Mouse (Mus musculus): ENCODE measurements at regions not wholly inside any gene's neighbourhood (a gene's known extent, or its start where the extent isn't known, plus 50 kb on each side); places are given as distances from the start of the nearest gene placed in this dataset.
"Not testable (repeated sequence)": the region's sequence is repeated elsewhere in the genome, so short reads cannot be mapped to it uniquely, and the experiment has no call there.

DNA sequence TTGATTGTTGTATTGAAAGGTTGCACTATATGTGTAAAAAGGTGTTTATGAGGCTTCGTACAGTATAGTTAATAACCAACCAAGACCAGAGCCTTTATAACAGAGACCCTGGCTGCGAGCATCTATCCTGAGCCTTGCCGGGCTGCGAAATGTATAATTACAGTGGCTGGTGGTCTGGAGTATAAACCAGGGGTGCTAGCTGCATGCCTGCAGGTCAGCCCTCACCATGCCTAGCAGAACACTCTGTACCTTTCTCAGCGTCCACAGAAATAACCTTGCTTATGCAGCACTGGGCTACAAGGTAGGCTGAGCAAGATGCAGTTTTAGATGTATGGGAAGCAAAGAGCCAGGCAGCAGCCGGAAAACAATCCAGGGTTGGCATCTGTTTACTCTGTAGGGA, 457.8 kb upstream of the Sall1 start:
- TF ChIP-seq POU5F1 (IDR thresholded peaks at IDR 0.05; ENCODE audit: borderline replicate concordance, low read length) (no peak), CTCF (conservative IDR thresholded peaks at IDR 0.05; ENCODE audit: low read length) (no peak), NANOG (IDR thresholded peaks at IDR 0.05; ENCODE audit: borderline replicate concordance, low read length) (no peak)
- Histone ChIP-seq H3K4me1 (replicated peaks; ENCODE audit: low read depth, low read length) (no peaks in the 10 kb centered on the region), H3K27me3 (ENCODE audit: insufficient read depth, low read length) (no peaks in the 10 kb centered on the region), H3K4me3 (replicated peaks; ENCODE audit: low read length) (no peak overlapping the region), H3K9me3 (ENCODE audit: low read length) (no peaks in the 10 kb centered on the region), H3K36me3 (ENCODE audit: insufficient read depth, low read length) (no peaks in the 10 kb centered on the region)

DNA sequence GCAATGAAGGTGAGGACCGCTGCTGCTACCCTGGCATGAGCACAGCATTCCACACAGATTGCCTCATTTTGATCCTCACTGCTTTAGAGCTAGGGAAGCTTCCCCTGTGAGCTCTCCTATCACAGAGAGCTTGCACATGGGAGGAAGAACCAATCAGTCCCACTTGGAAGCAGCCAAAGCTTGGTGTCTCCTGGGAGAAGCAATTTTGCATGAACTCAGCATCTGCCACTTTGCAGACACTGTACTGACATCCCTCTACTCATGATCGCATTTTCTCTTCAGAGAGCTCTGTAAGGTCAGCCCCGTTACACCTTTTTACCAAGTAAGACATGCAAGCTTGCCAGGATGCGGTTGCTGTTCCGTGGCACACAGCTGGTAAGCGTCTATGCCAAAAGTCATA, 455.9 kb upstream of the Sall1 start:
- TF ChIP-seq NANOG (IDR thresholded peaks at IDR 0.05; ENCODE audit: borderline replicate concordance, low read length) (no peak), POU5F1 (IDR thresholded peaks at IDR 0.05; ENCODE audit: borderline replicate concordance, low read length) (no peak), CTCF (conservative IDR thresholded peaks at IDR 0.05; ENCODE audit: low read length) (no peak)
- no peaks in the 10 kb centered on the region for H3K36me3 ChIP-seq (ENCODE audit: insufficient read depth, low read length)

DNA sequence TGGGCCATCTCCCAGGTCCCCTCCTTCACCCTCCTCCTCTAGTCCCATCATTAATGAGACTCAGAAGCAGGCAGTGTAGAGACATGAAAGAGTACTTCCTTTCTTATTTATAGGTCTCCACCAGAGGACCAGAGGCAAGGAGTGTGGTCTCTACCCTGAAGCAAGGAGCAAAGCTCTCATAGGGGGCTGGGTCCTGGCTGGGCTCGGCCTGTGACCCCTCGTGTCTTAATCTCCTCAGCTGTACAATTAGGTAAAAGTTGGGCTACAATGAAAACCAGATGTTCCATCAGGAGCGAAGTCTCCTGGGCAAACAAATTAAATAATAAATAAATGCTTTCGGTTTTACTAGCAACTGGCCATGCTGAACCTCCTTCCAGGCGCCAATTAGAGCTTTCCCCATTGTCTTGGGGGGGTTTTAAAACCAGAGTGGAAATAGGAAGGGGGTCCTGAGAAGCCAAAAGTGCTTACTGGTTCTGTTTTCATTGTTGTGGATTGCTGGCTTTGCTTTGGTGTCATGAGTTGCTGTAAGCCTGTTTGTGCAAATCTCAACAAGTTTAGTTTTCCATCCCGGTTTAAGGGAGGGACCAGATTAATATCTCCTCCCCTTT, 454.2 kb upstream of the Sall1 start:
- H3K27me3 ChIP-seq (ENCODE audit: insufficient read depth, low read length), result no peaks in the 10 kb centered on the region
- no peaks in the 10 kb centered on the region for H3K9me3 ChIP-seq (ENCODE audit: low read length)
- H3K4me3 ChIP-seq (replicated peaks; ENCODE audit: low read length), result no peak overlapping the region
- no peaks in the 10 kb centered on the region for H3K4me1 ChIP-seq (replicated peaks; ENCODE audit: low read depth, low read length)
- TF ChIP-seq NANOG (IDR thresholded peaks at IDR 0.05; ENCODE audit: borderline replicate concordance, low read length) (no peak), CTCF (conservative IDR thresholded peaks at IDR 0.05; ENCODE audit: low read length) (no peak), POU5F1 (IDR thresholded peaks at IDR 0.05; ENCODE audit: borderline replicate concordance, low read length) (no peak)
- H3K36me3 ChIP-seq (ENCODE audit: insufficient read depth, low read length), result no peaks in the 10 kb centered on the region

More for the DNA sequence above, 455.9 kb upstream of the Sall1 start:
- Histone ChIP-seq H3K27me3 (ENCODE audit: insufficient read depth, low read length) (no peaks in the 10 kb centered on the region), H3K9me3 (ENCODE audit: low read length) (no peaks in the 10 kb centered on the region), H3K4me3 (replicated peaks; ENCODE audit: low read length) (no peak overlapping the region), H3K4me1 (replicated peaks; ENCODE audit: low read depth, low read length) (no peaks in the 10 kb centered on the region)

DNA sequence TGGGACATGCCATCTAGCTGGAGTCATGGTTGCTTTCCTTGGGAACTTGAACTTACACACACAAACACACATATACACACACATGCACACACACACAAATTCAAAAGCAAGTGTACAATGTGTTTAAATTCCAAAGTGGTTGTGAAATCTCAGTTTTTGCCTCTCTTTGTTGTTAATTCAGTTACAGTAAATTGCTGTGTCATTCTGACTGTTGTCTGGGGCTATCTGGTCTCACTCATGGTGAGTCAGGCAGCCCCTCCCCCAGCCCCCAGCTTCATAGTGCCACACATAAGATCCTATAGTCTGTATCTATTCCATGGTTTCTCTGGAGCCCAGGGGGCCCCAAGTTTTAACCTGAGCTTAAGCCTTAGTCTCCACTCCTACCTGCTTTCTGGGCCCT, 448.4 kb upstream of the Sall1 start:
- H3K9me3 ChIP-seq (ENCODE audit: low read length), result no peaks in the 10 kb centered on the region
- H3K36me3 ChIP-seq (ENCODE audit: insufficient read depth, low read length), result no peaks in the 10 kb centered on the region
- H3K27me3 ChIP-seq (ENCODE audit: insufficient read depth, low read length), result no peaks in the 10 kb centered on the region
- TF ChIP-seq POU5F1 (IDR thresholded peaks at IDR 0.05; ENCODE audit: borderline replicate concordance, low read length), result no peak
- no peak for TF ChIP-seq CTCF (conservative IDR thresholded peaks at IDR 0.05; ENCODE audit: low read length)
- H3K4me3 ChIP-seq (replicated peaks; ENCODE audit: low read length), result no peak overlapping the region
- no peaks in the 10 kb centered on the region for H3K4me1 ChIP-seq (replicated peaks; ENCODE audit: low read depth, low read length)

DNA sequence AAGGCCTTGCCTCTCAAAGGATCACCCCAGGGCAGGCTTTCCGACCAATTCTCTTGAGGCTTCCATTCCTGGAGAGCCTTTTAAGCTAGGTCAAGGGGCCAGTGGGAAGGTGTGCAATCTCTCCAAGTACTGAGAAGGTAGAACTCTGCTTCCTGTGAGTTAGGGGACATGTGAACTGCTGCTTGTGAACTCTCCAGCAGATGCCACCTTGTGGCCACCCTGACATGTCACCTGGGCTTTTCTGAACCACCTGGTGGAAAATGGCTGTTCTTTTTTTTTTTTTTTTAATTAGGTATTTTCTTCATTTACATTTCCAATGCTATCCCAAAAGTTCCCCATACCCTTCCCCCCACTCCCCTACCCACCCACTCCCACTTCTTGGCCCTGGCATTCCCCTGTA, 438.5 kb upstream of the Sall1 start:
- not testable (repeated sequence) for H3K4me3 ChIP-seq (replicated peaks; ENCODE audit: low read length); H3K36me3 ChIP-seq (ENCODE audit: insufficient read depth, low read length); H3K27me3 ChIP-seq (ENCODE audit: insufficient read depth, low read length); H3K9me3 ChIP-seq (ENCODE audit: low read length); H3K4me1 ChIP-seq (replicated peaks; ENCODE audit: low read depth, low read length)
- 0 out of 2 replicates have a peak, but pooled peaks have one; percentile 8 for TF ChIP-seq CTCF (conservative IDR thresholded peaks at IDR 0.05; ENCODE audit: low read length)

DNA sequence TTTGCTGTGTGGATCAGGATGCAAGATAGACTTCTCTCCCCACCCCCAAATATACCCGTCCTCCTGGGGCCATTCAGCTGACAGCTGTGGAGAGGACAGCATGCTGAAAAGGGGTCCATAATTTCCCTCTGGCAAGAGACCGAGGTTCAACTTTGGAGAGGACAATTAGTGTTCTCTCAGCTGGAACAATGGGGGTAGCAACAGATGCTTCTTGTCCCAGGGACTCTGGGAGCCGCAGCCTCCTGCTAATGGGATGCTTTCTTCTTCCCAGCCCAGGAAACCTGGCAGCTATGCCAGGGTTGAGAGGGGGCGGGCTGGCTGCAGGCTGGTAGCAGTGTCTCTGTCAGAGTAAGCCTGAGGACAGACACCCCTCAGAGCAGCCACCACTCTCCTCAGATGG, 433.0 kb upstream of the Sall1 start:
- no peaks in the 10 kb centered on the region for H3K4me1 ChIP-seq (replicated peaks; ENCODE audit: low read depth, low read length)
- H3K36me3 ChIP-seq (ENCODE audit: insufficient read depth, low read length), result no peaks in the 10 kb centered on the region
- H3K9me3 ChIP-seq (ENCODE audit: low read length), result no peaks in the 10 kb centered on the region
- H3K27me3 ChIP-seq (ENCODE audit: insufficient read depth, low read length), result no peaks in the 10 kb centered on the region
- TF ChIP-seq POU5F1 (IDR thresholded peaks at IDR 0.05; ENCODE audit: borderline replicate concordance, low read length) (no peak), NANOG (IDR thresholded peaks at IDR 0.05; ENCODE audit: borderline replicate concordance, low read length) (no peak), CTCF (conservative IDR thresholded peaks at IDR 0.05; ENCODE audit: low read length) (no peak)
- no peak overlapping the region for H3K4me3 ChIP-seq (replicated peaks; ENCODE audit: low read length)

DNA sequence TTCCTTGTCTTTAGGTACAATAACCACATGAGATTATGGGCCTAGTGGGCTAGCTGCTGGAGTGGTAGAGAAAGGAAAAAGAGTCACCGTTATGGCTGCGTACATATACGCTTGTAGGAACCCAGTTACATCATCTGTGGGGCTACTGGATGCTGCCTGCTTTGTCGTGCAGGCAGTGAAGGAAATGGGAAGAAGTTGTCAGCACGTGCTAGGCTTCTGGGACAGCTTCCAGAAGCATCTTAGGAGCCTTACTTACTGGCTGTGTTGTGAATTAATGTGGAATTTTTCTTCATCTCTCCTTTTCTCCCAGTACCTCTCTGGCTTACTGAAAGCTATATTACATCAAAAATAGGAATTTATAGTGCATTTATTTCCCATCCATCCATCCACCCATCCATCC, 427.2 kb upstream of the Sall1 start:
- TF ChIP-seq POU5F1 (IDR thresholded peaks at IDR 0.05; ENCODE audit: borderline replicate concordance, low read length), result no peak
- no peak for TF ChIP-seq CTCF (conservative IDR thresholded peaks at IDR 0.05; ENCODE audit: low read length)
- no peak for TF ChIP-seq NANOG (IDR thresholded peaks at IDR 0.05; ENCODE audit: borderline replicate concordance, low read length)
- Histone ChIP-seq H3K4me1 (replicated peaks; ENCODE audit: low read depth, low read length) (no peaks in the 10 kb centered on the region), H3K27me3 (ENCODE audit: insufficient read depth, low read length) (no peaks in the 10 kb centered on the region; the same call in 1 of the 2 replicates), H3K9me3 (ENCODE audit: low read length) (peaks cover 4% of the 10 kb centered on the region), H3K36me3 (ENCODE audit: insufficient read depth, low read length) (no peaks in the 10 kb centered on the region), H3K4me3 (replicated peaks; ENCODE audit: low read length) (no peak overlapping the region)

DNA sequence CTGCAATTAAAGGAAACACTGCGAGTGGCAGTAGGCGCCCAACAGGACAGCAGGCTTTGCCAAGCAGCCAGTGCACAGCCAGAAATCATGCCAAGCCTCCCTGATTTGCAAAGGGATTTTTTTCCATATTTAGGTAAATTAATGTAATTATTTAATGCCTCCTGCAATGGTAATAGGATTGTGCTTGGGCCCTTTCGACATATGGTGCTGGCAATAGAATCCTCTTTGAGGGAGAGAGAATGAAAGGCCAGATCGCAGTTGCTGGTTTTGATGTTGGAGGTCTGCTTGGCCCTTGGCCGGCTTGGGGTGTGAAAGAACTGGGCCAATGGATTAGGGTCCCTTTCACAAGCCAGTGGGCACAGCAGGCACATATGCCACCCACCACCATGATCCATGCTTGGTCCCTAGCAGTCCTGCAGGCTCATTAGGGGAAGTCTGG, 424.8 kb upstream of the Sall1 start:
- no peaks in the 10 kb centered on the region for H3K4me1 ChIP-seq (replicated peaks; ENCODE audit: low read depth, low read length)
- no peaks in the 10 kb centered on the region; the same call in 1 of the 2 replicates for H3K27me3 ChIP-seq (ENCODE audit: insufficient read depth, low read length)
- H3K9me3 ChIP-seq (ENCODE audit: low read length), result peaks cover 4% of the 10 kb centered on the region
- TF ChIP-seq NANOG (IDR thresholded peaks at IDR 0.05; ENCODE audit: borderline replicate concordance, low read length) (no peak), CTCF (conservative IDR thresholded peaks at IDR 0.05; ENCODE audit: low read length) (no peak), POU5F1 (IDR thresholded peaks at IDR 0.05; ENCODE audit: borderline replicate concordance, low read length) (no peak)
- no peaks in the 10 kb centered on the region for H3K36me3 ChIP-seq (ENCODE audit: insufficient read depth, low read length)
- H3K4me3 ChIP-seq (replicated peaks; ENCODE audit: low read length), result no peak overlapping the region

DNA sequence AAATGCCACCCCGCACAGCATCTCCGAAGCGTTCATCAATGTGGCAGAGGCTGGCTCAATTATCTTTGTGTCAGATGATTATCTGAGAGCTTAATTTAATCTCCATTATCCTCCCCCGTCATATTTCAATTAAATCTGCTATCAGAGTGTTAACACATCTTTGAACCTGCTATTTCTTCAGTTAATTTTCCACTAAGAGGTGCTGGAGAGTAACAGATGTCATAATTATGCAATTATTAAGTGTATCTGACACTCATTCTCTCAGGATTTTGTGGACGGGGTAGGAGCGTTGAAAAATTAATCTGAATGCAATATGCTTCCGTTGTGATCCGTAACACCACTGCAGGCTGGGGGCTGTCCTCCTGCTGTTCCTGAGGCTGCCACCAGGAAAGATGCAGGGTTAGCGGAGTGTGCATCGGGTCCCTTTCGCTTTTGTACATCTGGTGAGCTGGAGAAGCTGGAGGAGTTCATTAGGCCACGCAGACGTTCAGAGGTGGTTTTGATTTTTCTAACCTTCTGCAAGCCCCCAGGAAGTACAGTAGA, 421.3 kb upstream of the Sall1 start:
- peaks cover 4% of the 10 kb centered on the region for H3K9me3 ChIP-seq (ENCODE audit: low read length)
- H3K36me3 ChIP-seq (ENCODE audit: insufficient read depth, low read length), result no peaks in the 10 kb centered on the region
- no peaks in the 10 kb centered on the region for H3K4me1 ChIP-seq (replicated peaks; ENCODE audit: low read depth, low read length)
- TF ChIP-seq NANOG (IDR thresholded peaks at IDR 0.05; ENCODE audit: borderline replicate concordance, low read length) (no peak), CTCF (conservative IDR thresholded peaks at IDR 0.05; ENCODE audit: low read length) (no peak), POU5F1 (IDR thresholded peaks at IDR 0.05; ENCODE audit: borderline replicate concordance, low read length) (no peak)
- no peaks in the 10 kb centered on the region for H3K27me3 ChIP-seq (ENCODE audit: insufficient read depth, low read length)
- no peak overlapping the region for H3K4me3 ChIP-seq (replicated peaks; ENCODE audit: low read length)

All from E14TG2a.4 (cell line).